Mouse (Mus musculus) left cerebral cortex, postnatal 25 days (tissue): ENCODE data around the gene Mepce. TPM values are rescaled to one million over a fixed set of nuclear protein-coding genes. Genes with fewer than 3 reads are reported as not detected.

Experiments used
- DNase-seq, 2 experiments: peaks; one replicate each; pipeline ENCODE4 v3.0.0; 2022; ENCODE audit warnings: low spot score in 2 of 2, mixed read lengths in 1 of 2
- intact Hi-C: fragments of 180-260 bp; cut with DNase I; formaldehyde crosslinking; loops from one replicate; pipeline ENCODE4 v1.15.1; 2025
- total RNA-seq, 2 experiments: library from RNA; stranded (reverse); gene quantifications; 2 replicates each; pipeline ENCODE4 v1.2.3; 2021

Gene Mepce
- total RNA-seq, 2 experiments from 2014 or later: 41.4 to 45.0 TPM

DNA sequence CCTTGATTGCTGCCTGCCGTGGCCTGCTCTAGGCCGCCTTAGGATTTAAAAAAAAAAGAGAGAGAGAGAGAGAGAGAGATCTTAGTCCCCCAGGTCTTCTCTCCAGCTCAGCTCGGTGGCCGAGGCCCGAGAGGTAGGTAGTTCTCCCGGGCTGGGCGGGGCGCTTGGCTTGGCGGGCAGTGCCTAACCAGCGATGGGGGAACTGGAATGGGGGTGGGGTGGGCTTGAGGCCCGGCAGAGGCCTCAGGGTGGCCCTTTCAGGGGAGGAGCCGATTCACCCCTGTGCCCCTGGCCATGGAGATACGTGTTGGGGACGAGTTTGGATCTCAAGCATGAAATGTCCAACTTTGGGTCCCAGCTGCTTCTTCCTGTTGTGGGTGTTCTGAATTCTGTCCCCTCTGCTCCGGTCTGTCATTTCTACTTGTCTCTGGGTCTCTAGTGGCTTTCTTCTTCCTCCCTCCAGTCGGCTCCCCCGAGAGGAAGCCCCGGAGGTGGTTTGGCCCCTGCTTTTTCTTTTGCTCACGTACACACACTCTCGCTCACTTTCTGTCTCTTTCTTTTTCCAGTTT, 41.1 kb downstream of the Mepce start:
- no peak for DNase-seq
- intact Hi-C loops: no loop called here

DNA sequence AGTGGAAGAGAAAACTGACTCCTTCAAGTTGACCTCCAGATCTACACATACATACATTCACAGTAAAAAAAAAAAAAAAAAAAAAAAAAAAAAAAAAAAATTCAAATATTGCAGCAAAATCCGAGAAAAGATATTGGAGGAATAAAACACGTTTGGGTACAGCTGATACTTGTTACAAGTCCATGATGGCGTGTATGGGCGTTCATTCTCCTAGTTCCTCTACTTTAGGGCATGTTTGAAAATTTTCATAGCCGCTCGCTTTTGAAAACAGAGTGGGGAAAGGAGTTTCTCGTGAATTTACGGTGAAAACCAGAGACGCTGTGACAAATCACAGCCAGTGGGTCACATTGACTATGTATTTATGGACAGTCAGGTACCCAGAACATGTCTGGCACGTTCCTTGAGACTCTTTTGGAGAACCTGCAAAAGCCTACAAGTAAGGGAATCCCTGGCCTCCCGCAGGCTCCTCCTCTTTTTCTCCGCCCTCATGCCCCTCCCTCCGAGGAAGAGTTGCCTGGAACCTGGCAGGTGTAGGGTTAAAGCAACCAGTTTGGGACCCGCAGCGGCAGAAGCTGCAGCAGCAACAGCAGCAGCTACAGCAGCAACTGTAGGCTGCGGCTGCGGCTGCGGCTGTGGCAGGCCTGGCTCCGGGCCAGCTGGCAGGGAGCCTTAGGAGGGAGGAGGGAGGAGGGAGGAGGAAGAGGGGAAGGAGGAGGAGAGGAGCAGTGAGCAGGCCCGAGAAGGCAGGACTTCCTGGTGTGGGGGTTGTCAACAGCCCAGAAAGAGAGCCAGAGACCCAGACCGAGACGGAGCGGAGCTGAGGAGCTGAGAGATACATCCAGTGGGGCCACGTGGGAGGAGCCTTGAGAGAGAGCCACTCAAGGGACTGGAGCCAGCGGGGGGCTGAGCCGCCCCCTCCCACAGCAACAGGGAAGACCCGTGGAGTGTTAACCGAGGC, 42.0 kb downstream of the Mepce start, which contains the start of gene Tsc22d4:
Gene Tsc22d4, plus strand, starts transcription at position 517 of the 958 bp plus-strand sequence.
- intact Hi-C loops: no loop called here

DNA sequence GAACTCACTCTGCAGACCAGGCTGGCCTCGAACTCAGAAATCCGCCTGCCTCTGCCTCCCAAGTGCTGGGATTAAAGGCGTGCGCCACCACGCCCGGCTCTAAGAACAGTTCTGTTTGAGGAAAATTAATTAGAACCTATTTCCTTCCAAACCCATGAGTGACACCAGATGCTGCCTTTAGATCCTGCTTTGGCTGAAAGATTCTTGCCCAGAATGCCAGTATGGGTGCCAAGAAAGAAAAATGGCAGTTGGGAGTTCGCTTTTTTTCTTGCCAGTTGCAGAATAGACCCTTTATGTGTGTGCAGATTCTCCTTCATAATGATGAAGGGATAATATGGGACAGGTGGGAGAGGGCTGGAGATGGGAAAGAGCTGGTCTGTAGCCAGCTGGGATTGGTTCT, 43.3 kb downstream of the Mepce start:
- intact Hi-C loops: no loop called here
- no peak for DNase-seq

More for the DNA sequence above, 42.0 kb downstream of the Mepce start, which contains the start of gene Tsc22d4:
- peak; percentile 87 to 93 for DNase-seq

DNA sequence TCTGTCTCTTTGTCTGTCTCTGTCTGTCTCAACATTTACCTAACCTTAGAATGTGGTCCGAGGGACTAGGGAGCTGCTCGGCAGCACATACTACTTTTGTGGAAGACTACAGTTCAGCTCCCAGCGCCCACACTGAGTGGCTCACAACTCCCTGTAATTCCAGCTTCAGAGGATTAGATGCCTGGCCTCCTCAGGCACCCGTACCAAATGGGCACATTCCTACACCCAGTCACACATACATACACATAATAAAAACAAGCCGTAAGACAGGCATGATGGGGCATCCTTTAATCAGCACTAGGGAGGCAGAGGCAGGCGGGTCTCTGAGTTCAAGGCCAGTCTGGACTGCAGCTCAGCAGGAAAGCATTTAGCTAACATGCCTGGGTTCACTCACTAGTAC, 44.6 kb downstream of the Mepce start:
- intact Hi-C loops: no loop called here
- no peak for DNase-seq

DNA sequence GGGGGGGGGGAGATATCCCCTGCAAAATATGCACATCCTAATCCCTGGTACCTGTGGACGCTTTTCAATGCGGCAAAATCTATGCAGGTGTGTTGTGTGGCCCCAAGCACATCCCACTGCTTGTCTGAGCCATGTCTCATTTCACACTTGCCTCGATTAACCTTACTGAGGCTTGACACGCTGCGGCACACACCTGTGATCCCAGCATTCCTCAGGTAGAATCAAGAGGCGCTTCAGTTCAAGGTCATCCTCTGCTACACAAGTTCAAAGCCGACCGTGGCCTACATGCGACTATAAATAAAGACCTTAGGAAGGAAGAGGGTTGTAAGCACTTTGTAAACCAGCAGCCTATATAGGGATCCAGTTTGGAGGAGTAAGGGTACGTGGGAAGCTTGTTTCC, 45.4 kb downstream of the Mepce start:
- intact Hi-C loops: no loop called here
- DNase-seq: no peak

DNA sequence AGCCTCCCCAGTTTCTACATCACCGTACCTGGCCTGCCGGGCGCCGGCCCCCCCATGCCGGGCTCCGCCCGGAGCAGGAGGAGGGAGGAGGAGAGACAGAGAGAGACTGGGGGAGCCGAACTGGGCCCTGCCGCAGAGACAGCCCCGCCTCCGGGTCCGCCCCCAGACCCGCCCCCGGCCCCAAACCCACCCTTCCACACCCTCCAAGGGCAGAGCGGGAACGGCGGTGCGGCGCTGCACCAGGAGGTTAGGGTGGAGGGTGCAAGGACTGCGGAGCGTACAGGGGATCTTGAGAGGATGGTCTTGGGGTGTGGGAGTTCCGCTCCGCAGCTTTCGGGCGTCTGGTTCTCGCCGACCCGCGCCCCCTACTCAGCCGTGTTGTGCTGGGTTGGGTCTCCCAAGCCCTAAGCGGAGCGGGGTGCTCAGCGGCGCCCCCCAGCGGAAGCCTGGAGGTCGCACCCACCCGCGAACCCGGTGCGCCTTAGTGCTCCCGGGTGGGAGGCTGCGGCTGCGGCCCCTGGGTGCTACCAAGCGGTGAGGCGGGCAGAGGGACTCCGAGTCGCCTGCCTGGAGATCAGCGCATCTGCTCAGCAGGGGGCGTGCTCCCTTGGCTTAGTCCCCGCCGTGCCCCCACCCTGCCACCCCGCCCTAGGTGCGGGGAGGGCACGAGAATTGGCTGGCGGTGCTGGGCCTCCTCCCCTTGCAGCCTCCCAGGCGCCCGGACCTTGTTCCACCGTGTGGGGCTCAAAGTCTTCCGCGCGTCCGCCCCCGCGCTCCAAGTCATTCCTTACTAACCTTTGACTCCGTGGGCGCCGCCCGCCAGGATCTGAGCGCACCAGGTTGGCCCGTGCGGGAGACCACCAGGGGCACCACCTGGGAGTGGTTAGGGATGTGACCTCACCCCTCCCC, 46.2 kb downstream of the Mepce start, which contains the start of gene Nyap1:
Gene Nyap1, minus strand, starts transcription at position 585 of the 909 bp plus-strand sequence.
- DNase-seq: peak; percentile 70 to 80
- intact Hi-C loops: loop anchor here (2.0 kb wide), 1 partner anchor 56 kb away; the partner anchor contains the start of gene Agfg2

DNA sequence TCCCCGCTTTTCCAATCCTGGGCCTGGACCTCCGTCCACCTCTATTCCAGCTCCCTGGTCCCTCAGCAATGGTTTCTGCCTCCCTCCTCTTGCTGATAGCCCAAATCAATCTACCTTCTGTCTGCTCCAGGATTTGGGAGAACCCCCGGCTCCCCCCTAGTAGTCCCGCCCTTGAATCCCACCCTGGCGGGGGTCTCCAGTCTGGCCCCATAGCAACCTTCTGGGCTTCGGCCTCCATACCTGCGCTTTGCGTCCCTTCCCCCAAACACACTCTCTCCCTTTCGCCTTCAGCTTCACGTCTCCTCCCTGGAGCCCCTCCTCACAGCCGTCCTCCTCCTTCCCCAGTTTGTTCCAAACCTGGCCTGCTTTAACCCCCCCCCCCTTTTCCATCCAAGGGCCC, 46.9 kb downstream of the Mepce start:
- intact Hi-C loops: loop anchor here (2.0 kb wide), 1 partner anchor 56 kb away; the partner anchor contains the start of gene Agfg2
- no peak for DNase-seq

DNA sequence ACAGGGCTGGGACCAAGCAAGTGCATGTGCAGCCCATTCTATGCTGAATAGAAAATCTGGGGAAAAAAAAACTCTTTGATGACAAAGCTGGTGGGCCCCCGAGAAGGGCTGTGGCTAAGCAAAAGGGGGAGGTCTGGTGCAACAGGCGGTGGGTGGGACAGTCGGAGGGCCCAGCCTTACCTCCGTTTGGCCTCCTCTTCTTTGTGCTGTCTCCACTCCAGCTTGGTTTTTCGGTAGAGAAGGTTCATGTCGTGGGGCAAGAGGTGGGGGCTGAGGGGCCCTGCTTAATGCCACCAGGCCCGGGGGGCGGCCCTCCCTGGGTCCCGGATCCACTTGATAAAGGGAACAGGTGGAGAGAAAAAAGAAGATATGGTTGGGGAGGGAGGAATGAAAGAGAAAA, 48.0 kb downstream of the Mepce start:
- intact Hi-C loops: no loop called here
- no peak for DNase-seq

DNA sequence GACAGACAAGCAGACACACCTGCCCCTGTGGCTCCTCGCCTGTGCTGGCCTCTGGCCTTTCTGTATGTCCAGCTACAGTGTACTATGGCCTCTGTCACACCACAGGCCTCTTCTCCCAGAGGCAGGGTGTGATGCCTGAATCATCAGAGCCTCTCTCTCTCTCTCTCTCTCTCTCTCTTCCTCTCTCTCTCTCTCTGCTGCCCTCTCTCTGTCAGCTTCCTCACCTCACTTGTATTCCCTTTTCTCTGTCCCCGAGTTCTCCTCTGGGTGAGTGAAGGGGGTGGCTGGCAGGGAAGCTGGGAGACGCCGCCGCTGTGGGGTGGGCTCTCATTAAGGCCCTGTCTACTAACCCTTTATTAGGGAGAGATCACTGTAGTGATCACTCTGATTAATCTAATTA, 48.9 kb downstream of the Mepce start:
- intact Hi-C loops: no loop called here
- DNase-seq: peak in 1 of 2 experiments; percentile 55

DNA sequence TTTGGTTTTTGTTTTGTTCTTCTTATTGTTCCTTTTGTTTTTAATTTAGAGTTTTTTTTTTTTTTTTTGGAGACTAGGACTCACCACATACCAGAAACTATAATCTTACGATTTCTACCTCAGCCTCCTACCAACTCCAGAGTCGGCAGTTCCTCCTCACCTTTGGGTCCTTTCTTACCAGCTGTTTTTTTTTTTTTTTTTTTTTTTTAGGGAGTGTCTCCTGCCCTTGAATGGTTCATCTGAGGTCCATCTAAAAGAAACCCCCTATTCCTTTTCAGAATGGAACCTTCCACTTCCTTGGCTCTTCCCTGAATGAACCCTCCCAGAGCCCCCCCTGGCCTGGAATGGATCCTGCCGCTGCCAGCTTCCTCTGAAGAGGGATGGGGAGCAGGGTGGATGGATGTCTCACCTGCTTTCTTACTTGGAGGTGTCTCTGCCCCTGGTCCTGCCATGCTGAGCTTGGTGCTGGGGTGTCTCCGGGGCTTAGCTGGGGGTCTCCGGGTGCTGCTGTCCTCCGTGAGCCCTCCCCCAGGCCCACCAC, 50.0 kb downstream of the Mepce start:
- peak in 1 of 2 experiments; percentile 61 for DNase-seq
- intact Hi-C loops: no loop called here

DNA sequence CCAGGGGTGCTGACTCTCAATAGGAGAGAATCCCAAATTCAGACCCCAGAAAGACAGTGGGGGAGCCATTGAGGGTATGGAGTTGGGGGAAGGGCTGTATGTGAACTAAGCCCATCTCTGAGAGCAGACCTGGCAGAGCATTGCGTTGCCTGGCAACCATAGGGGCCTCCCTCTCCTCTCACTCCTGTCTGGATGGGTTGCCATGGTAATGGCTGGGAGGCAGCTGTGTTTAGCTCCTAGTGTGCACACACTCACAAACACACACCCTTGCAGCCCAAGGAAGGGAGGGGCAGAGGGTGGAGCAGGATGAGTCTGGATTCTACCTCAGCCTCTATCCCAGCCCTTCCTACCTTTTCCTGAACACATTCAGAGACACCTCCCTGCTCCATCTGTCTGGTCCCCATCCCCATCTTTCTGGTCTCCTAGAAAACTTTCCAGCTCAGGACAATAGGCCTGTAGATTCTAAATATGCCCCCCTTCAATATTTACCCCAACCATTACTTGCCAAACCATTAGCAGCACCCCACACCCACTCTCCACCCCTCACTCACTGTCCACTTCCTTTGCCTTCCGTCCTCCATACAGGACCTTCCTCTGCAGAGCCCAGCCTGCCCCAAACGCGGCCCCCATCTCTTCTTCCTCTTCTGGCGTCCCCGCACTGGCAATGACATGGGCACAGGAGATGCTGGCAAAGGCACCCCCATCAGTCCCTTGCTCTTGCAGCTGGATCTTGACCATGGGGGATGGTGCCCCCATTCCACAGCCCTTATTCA, 53.0 kb downstream of the Mepce start:
- DNase-seq: peak; percentile 91 to 98
- intact Hi-C loops: no loop called here

DNA sequence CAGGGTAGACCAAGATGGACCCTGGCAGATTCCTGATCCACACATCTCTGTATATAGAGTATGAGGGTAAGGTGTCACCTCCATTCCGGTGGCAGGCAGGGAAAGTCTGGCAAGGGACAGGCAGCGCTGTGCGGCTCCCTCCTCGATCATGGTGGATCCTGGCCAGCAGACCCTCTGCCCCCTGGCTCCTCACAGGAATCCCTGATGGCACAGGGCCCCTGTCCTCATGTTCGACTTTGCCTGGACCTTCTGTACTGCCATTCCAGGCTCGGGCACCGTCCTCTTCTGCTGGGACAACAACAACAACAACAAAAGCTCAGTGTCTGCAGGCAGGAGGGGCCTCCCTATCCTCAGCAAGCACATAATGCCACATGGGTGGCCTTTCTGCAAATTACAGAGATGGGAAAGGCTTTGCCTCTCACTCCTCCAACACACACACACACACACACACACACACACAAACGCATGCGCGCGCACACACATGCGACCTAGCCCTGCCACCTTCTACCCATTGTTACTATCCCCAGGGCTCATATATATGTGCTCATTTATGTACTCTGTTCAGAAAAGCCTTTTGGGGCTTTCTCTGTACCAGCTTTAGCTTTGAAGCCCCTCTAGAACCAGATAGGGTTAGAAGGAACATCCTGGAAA, 53.7 kb downstream of the Mepce start:
- no peak for DNase-seq
- intact Hi-C loops: no loop called here

Other genes starting within 250 kb of the Mepce start
- 100 to 1,000 TPM; 109 to 118 TPM for gene Actl6b, start 234.1 kb downstream of the Mepce start, total RNA-seq
- 1 to 10 TPM; 8.1 to 8.9 TPM for gene Tfr2, start 217.8 kb downstream of the Mepce start, total RNA-seq
- gene Mospd3, start 186.6 kb downstream of the Mepce start, total RNA-seq: 10 to 100 TPM; 18.2 to 22.2 TPM
- gene Pcolce, start 173.9 kb downstream of the Mepce start, total RNA-seq: 10 to 100 TPM; 12.1 to 13.7 TPM
- gene Fbxo24, start 158.7 kb downstream of the Mepce start, total RNA-seq: under 1 TPM; 0.18 to 0.21 TPM
- gene Lrch4, start 158.5 kb downstream of the Mepce start, total RNA-seq: 10 to 100 TPM; 12.2 to 13.5 TPM
- 10 to 100 TPM in 1 of 2 experiments, 1 to 10 TPM in 1; 9.2 to 11.8 TPM for gene Gm20605, start 158.5 kb downstream of the Mepce start, total RNA-seq
- gene Sap25, start 146.3 kb downstream of the Mepce start, total RNA-seq: 1 to 10 TPM; 2.3 to 4.7 TPM
- gene Irs3, start 141.9 kb downstream of the Mepce start, total RNA-seq: under 1 TPM in 1 of 2 experiments, not detected in 1; 0.32 TPM
- gene Agfg2, start 102.9 kb downstream of the Mepce start, total RNA-seq: 10 to 100 TPM; 40.0 to 43.9 TPM
- gene Nyap1, start 46.0 kb downstream of the Mepce start, total RNA-seq: 10 to 100 TPM; 69.0 to 73.4 TPM
- gene Tsc22d4, start 41.9 kb downstream of the Mepce start, total RNA-seq: 100 to 1,000 TPM; 173 to 195 TPM
- 10 to 100 TPM; 23.4 to 27.1 TPM for gene Ppp1r35, start 8.8 kb downstream of the Mepce start, total RNA-seq
- gene Zcwpw1, start 143 bp upstream of the Mepce start, total RNA-seq: 1 to 10 TPM; 4.6 to 6.7 TPM
- gene Pilra, start 48.6 kb upstream of the Mepce start, total RNA-seq: 1 to 10 TPM in 1 of 2 experiments, under 1 TPM in 1; 0.92 to 1.2 TPM
- gene Pilrb1, start 70.5 kb upstream of the Mepce start, total RNA-seq: not detected
- gene Pilrb2, start 84.2 kb upstream of the Mepce start, total RNA-seq: not detected
- gene Cyp3a13, start 134.0 kb upstream of the Mepce start, total RNA-seq: under 1 TPM; 0.11 to 0.18 TPM
- gene Gjc3, start 175.4 kb upstream of the Mepce start, total RNA-seq: 10 to 100 TPM; 16.3 to 22.4 TPM
- gene Azgp1, start 193.9 kb upstream of the Mepce start, total RNA-seq: not detected
- not detected for gene Smok3a, start 233.6 kb upstream of the Mepce start, total RNA-seq
- not detected for gene Smok3b, start 233.8 kb upstream of the Mepce start, total RNA-seq